Mouse (Mus musculus) stomach, embryonic 14.5 days (tissue): ENCODE data around the gene Macf1. TPM values are rescaled to one million over a fixed set of nuclear protein-coding genes. Genes with fewer than 3 reads are reported as not detected.

Experiments used
- ATAC-seq: fragments of 200-750 bp; cut with Nextera tagmentation; 2 replicates; pipeline ENCODE4 v1.8.0; 2017; ENCODE audit warnings: low read depth, moderate TSS enrichment; ENCODE audit not compliant: insufficient number of reproducible peaks, insufficient read depth, low FRiP score
- H3K27ac ChIP-seq: fragments of 300-500 bp; sonication (generic); 2 replicates; pipeline ENCODE4 v1.5.1; 2014; ENCODE audit warnings: mild to moderate bottlenecking, low read length, moderate library complexity, mixed read lengths
- H3K27me3 ChIP-seq: fragments of 300-500 bp; sonication (generic); 2 replicates; pipeline ENCODE4 v1.6.1; 2014; ENCODE audit warnings: low read length, control low read depth, mixed read lengths; ENCODE audit not compliant: control insufficient read depth, insufficient read depth
- H3K36me3 ChIP-seq: fragments of 300-500 bp; sonication (generic); 2 replicates; pipeline ENCODE4 v1.6.1; 2014; ENCODE audit warnings: mild to moderate bottlenecking, control low read depth, low read length, moderate library complexity, mixed read lengths; ENCODE audit not compliant: control insufficient read depth, insufficient read depth
- H3K4me1 ChIP-seq: fragments of 300-500 bp; sonication (generic); 2 replicates; pipeline ENCODE4 v1.6.1; 2014; ENCODE audit warnings: low read length, control low read depth, mixed read lengths; ENCODE audit not compliant: control insufficient read depth, insufficient read depth
- H3K4me2 ChIP-seq: fragments of 300-500 bp; sonication (generic); replicated peaks from 2 replicates; pipeline ENCODE4 v1.6.1; 2014; ENCODE audit warnings: low read depth, low read length, control low read depth
- H3K4me3 ChIP-seq: fragments of 300-500 bp; sonication (generic); 2 replicates; pipeline ENCODE4 v1.5.1; 2014; ENCODE audit warnings: low read depth, low read length, control low read depth
- H3K9ac ChIP-seq: fragments of 300-500 bp; sonication (generic); replicated peaks from 2 replicates; pipeline ENCODE4 v1.6.1; 2014; ENCODE audit warnings: low read depth, mild to moderate bottlenecking, control low read depth, low read length, moderate library complexity, mixed read lengths
- H3K9me3 ChIP-seq: fragments of 300-500 bp; sonication (generic); 2 replicates; pipeline ENCODE4 v1.6.1; 2016; ENCODE audit warnings: low read depth, low read length, control low read depth; ENCODE audit not compliant: control insufficient read depth
- WGBS: fragments of 180-500 bp; shearing (Covaris S2); extraction: QIAGEN DNeasy Blood & Tissue Kit; methylation state at CpG from one replicate; pipeline ENCODE4 v1.1.7; 2014; 5-methylcytosine and 5-hydroxymethylcytosine counted together
- polyA plus RNA-seq: library from polyadenylated mRNA; unstranded; fragments of >200 nt; fragmentation: Nextera tagmentation; extraction: Ambion mirVana; gene quantifications from 2 replicates; pipeline ENCODE4 v1.2.1, GENCODE M21; 2014

The Macf1 gene
- polyA plus RNA-seq, 1 experiment from 2014 or later = 86.9 TPM

GRCm38 (mm10) chr4:123611241-123611640 is 72.9 kb downstream of the Macf1 start:
- H3K4me2 ChIP-seq = no peak overlapping the region
- H3K27ac ChIP-seq = no peak overlapping the region
- H3K36me3 ChIP-seq = no peaks in the 10 kb centered on the region
- WGBS = 90% methylated on average over 1 of the region's 2 CpGs
- H3K4me1 ChIP-seq = peaks cover 10% of the 10 kb centered on the region; the same call in 1 of the 2 replicates
- H3K9me3 ChIP-seq = 0 out of 2 replicates have a peak, but pooled peaks cover 4% of the 10 kb centered on the region
- H3K27me3 ChIP-seq = no peaks in the 10 kb centered on the region
- no peak for ATAC-seq
- H3K4me3 ChIP-seq = no peak overlapping the region
- H3K9ac ChIP-seq = no peak overlapping the region

DNA sequence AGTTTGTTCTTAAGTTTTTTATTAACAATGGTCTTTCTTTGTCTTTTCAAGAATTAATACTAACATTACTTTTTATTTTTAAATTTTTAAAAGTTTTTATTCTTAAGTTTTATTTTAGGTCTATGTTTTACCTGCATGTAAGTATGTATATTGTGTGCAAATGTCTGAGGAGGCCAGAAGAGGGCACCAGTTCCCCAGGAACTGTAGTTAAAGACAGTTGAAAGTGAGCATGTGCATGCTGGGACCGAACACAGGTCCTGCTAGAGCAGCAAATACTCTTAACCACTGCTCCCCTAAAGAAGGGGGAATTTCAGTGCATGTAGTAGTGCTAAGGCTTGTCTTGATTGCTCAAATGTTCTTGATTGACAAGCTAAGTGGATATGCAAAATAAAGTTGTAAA is 77.0 kb downstream of the Macf1 start:
- no peak overlapping the region for H3K4me3 ChIP-seq
- no peak for ATAC-seq
- H3K36me3 ChIP-seq = no peaks in the 10 kb centered on the region
- H3K9ac ChIP-seq = no peak overlapping the region
- no peak overlapping the region for H3K4me2 ChIP-seq
- 86% methylated on average over 1 of the region's 1 CpGs for WGBS
- H3K9me3 ChIP-seq = 0 out of 2 replicates have a peak, but pooled peaks cover 4% of the 10 kb centered on the region
- H3K4me1 ChIP-seq = no peaks in the 10 kb centered on the region
- no peak overlapping the region for H3K27ac ChIP-seq
- H3K27me3 ChIP-seq = no peaks in the 10 kb centered on the region

GRCm38 (mm10) chr4:123605948-123606347 is 78.2 kb downstream of the Macf1 start:
- no peak for ATAC-seq
- WGBS = 36% methylated on average over 5 of the region's 5 CpGs
- H3K36me3 ChIP-seq = no peaks in the 10 kb centered on the region
- H3K4me2 ChIP-seq = no peak overlapping the region
- no peak overlapping the region for H3K27ac ChIP-seq
- H3K4me3 ChIP-seq = no peak overlapping the region
- no peaks in the 10 kb centered on the region for H3K27me3 ChIP-seq
- H3K9ac ChIP-seq = no peak overlapping the region
- H3K9me3 ChIP-seq = 0 out of 2 replicates have a peak, but pooled peaks cover 4% of the 10 kb centered on the region
- no peaks in the 10 kb centered on the region for H3K4me1 ChIP-seq

- H3K4me1 ChIP-seq = no peaks in the 10 kb centered on the region
- WGBS = 46% methylated on average over 1 of the region's 1 CpGs
- no peak overlapping the region for H3K27ac ChIP-seq
- H3K9ac ChIP-seq = no peak overlapping the region
- no peaks in the 10 kb centered on the region for H3K36me3 ChIP-seq
- no peak for ATAC-seq
- H3K4me3 ChIP-seq = no peak overlapping the region
- 0 out of 2 replicates have a peak, but pooled peaks cover 4% of the 10 kb centered on the region for H3K9me3 ChIP-seq
- H3K4me2 ChIP-seq = no peak overlapping the region
- H3K27me3 ChIP-seq = no peaks in the 10 kb centered on the region
These were observed 78.9 kb downstream of the Macf1 start for GRCm38 (mm10) chr4:123605309-123605708.

DNA sequence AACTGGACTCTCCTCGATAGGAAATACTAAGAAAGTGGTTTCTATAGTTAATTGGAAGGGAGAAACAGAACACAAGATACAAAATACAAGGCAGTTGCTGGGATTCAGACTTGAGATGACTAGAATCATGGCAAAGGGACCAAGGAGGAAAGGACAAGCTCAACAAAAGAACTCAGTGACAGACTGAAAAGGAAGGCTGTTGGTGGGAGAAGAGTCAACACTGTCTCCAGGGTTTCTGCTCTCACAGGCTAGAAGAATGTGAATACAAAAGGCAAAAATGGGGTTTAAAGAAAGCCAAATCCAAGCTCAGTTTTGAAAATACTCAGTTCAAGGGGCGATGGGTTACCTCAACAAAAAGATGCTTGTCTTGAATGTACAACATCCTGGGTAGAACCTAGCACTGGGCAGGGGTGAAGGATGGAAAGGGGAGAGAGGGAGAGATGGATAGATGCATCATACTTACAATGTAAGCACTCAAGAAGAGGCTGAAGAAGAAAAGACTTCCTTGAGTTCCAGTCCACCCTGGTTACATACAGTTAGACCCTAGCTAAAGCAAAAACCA is 81.4 kb downstream of the Macf1 start:
- H3K4me1 ChIP-seq = no peaks in the 10 kb centered on the region
- no peaks in the 10 kb centered on the region for H3K36me3 ChIP-seq
- H3K4me3 ChIP-seq = no peak overlapping the region
- no peak for ATAC-seq
- H3K9ac ChIP-seq = no peak overlapping the region
- no peak overlapping the region for H3K4me2 ChIP-seq
- no peaks in the 10 kb centered on the region for H3K27me3 ChIP-seq
- 0 out of 2 replicates have a peak, but pooled peaks cover 4% of the 10 kb centered on the region for H3K9me3 ChIP-seq
- 87% methylated on average over 2 of the region's 2 CpGs for WGBS
- H3K27ac ChIP-seq = no peak overlapping the region

- Histone ChIP-seq H3K36me3 (no peaks in the 10 kb centered on the region), H3K9me3 (no peaks in the 10 kb centered on the region), H3K27me3 (no peaks in the 10 kb centered on the region), H3K27ac (no peak overlapping the region), H3K4me3 (no peak overlapping the region), H3K9ac (no peak overlapping the region), H3K4me2 (no peak overlapping the region), H3K4me1 (no peaks in the 10 kb centered on the region)
- no peak for ATAC-seq
- WGBS = 88% methylated on average over 1 of the region's 1 CpGs
These were observed 83.1 kb downstream of the Macf1 start for GRCm38 (mm10) chr4:123601036-123601435.

- no peak for ATAC-seq
- no peak overlapping the region for H3K27ac ChIP-seq
- H3K9me3 ChIP-seq = no peaks in the 10 kb centered on the region
- H3K36me3 ChIP-seq = no peaks in the 10 kb centered on the region
- H3K27me3 ChIP-seq = no peaks in the 10 kb centered on the region
- no peak overlapping the region for H3K9ac ChIP-seq
- peaks cover 17% of the 10 kb centered on the region for H3K4me1 ChIP-seq
- WGBS = 65% methylated on average over 11 of the region's 11 CpGs
- no peak overlapping the region for H3K4me2 ChIP-seq
- no peak overlapping the region for H3K4me3 ChIP-seq
These were observed 85.5 kb downstream of the Macf1 start for GRCm38 (mm10) chr4:123598519-123599228.

DNA sequence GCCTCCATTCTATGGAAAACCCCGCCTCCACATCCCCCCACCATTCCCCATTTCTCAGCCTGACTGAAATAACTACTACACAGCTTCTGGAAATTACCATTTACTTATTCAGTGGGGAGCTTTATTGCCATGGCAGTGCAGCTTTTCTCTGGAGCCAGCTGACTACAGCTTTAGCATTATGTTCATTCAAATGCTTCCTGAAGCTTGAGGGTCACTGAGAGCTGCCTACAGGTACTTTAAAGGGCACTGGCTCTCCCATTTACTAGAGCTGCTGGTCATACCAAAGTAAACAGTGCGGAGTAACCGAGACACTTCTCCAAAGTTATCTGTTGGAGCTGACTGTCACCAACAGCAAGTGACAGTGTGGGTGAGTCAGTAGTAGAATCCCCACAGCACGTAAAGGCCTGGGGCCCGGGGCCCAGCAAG is 89.8 kb downstream of the Macf1 start:
- 43% methylated on average over 5 of the region's 5 CpGs for WGBS
- no peak overlapping the region for H3K4me3 ChIP-seq
- no peak overlapping the region for H3K9ac ChIP-seq
- no peak for ATAC-seq
- H3K4me2 ChIP-seq = no peak overlapping the region
- no peaks in the 10 kb centered on the region for H3K9me3 ChIP-seq
- peak overlapping the region; percentile 72; the same call in 1 of the 2 replicates for H3K27ac ChIP-seq
- H3K27me3 ChIP-seq = no peaks in the 10 kb centered on the region
- H3K36me3 ChIP-seq = no peaks in the 10 kb centered on the region
- peaks cover 27% of the 10 kb centered on the region for H3K4me1 ChIP-seq
